Mouse (Mus musculus): Measurements from ENCODE around the gene Gja5. TPM values are rescaled to one million over a fixed set of nuclear protein-coding genes. Genes with fewer than 3 reads are reported as not detected.
A peak's percentile ranks its signal among the peaks of the same experiment; 100 is the strongest.

Gja5 gene
- 2.4 and 2.5 TPM in 2 replicates for polyA plus RNA-seq (2015; fragmentation: Nextera tagmentation; extraction: Ambion mirVana)

DNA sequence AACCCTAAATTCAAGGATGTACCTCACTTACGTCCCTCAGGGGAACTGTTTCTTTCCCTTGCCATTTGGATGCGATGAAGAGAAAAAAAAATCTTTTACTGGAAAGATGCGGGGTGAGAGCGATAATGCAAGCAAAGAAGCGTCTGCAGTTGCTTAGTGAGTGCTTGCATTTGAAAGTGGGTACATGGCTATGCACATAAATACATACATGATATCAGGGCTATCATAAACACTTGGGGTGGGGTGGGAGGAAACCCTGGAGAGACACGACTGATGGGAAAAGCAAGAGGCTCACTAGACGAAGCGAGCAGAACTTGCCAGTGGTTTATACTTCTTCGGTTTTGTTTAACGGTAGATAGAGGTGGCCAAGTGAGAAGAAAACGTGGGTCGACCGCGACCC, at the start of gene Gja5:
Gene Gja5 (plus strand): TSS at position 301 of the 400 bp plus-strand sequence.
- Histone ChIP-seq H3K27ac (peak within 1 kb of the TSS; percentile 57), H3K36me3 (no peaks in the 10 kb centered on the region), H3K27me3 (0 out of 2 replicates have a peak, but pooled peaks cover 7% of the 10 kb centered on the region), H3K9ac (peak within 1 kb of the TSS; percentile 91), H3K4me3 (replicated peaks) (peak within 1 kb of the TSS; percentile 91), H3K4me1 (replicated peaks) (peaks cover 33% of the 10 kb centered on the region), H3K4me2 (peak within 1 kb of the TSS; percentile 91), H3K9me3 (replicated peaks) (no peaks in the 10 kb centered on the region)
- WGBS (ENCODE audit: insufficient replicate concordance) = 12% methylated on average over 14 of the region's 14 CpGs
- no peak for DNase-seq
- 0 out of 2 replicates have a peak, but pooled peaks have one; percentile 5 for ATAC-seq (ENCODE audit: low read depth)

DNA sequence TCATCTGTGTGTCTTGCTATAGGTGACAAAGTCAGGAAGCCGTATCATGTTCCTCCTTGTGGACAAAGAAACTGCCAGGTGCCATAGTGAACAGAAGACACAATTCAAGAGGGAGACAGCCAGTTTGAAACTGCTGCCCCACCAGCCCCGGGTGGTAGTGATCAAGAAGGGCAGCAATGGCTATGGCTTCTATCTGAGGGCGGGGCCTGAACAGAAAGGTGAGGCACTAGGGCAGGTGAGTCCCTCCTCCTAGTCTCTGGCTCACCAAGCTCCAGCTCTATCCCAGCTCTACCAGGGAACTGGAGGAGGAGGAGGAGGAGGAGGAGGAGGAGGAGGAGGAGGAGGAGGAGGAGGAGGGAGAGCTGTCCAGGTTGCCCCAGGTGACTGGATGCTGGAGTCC, 48.7 kb upstream of the Gja5 start:
- H3K4me3 ChIP-seq (replicated peaks) = no peak overlapping the region
- H3K9ac ChIP-seq = no peak overlapping the region
- H3K27ac ChIP-seq = no peak overlapping the region
- no peaks in the 10 kb centered on the region for H3K27me3 ChIP-seq
- 77% methylated on average over 3 of the region's 3 CpGs for WGBS (ENCODE audit: insufficient replicate concordance)
- DNase-seq (no peak), ATAC-seq (ENCODE audit: low read depth) (no peak)
- H3K36me3 ChIP-seq = peaks cover 4% of the 10 kb centered on the region; the same call in 1 of the 2 replicates
- H3K9me3 ChIP-seq (replicated peaks) = no peaks in the 10 kb centered on the region
- no peak overlapping the region for H3K4me2 ChIP-seq
- H3K4me1 ChIP-seq (replicated peaks) = no peaks in the 10 kb centered on the region

DNA sequence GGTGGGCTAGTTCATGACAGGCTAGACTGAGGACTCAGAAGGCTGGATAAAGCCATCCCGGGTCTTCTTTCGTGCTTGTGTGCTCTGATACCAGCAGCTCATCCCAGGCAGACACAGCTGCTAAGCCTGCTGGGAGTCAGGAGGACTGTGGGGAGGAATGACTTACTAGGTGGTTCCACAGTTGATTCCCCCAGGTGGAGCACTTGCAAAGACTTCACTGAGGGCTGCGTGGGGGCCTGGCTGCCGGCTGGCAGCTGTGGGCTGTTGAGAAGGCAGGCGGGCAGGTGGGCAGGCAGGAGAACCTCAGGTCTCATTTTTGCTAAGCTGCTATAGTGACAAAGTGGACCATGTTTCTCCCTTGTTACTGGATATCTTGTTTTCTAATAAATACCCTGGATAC, 44.0 kb upstream of the Gja5 start:
- WGBS (ENCODE audit: insufficient replicate concordance) = 85% methylated on average over 5 of the region's 5 CpGs
- H3K9ac ChIP-seq = no peak overlapping the region
- H3K9me3 ChIP-seq (replicated peaks) = no peaks in the 10 kb centered on the region
- no peaks in the 10 kb centered on the region for H3K4me1 ChIP-seq (replicated peaks)
- H3K27me3 ChIP-seq = no peaks in the 10 kb centered on the region
- no peak overlapping the region for H3K4me3 ChIP-seq (replicated peaks)
- H3K36me3 ChIP-seq = peaks cover 4% of the 10 kb centered on the region; the same call in 1 of the 2 replicates
- no peak for ATAC-seq (ENCODE audit: low read depth)
- DNase-seq = no peak
- no peak overlapping the region for H3K4me2 ChIP-seq
- no peak overlapping the region for H3K27ac ChIP-seq

- H3K4me3 ChIP-seq (replicated peaks) = no peak overlapping the region
- no peaks in the 10 kb centered on the region for H3K4me1 ChIP-seq (replicated peaks)
- no peak overlapping the region for H3K9ac ChIP-seq
- DNase-seq (no peak), ATAC-seq (ENCODE audit: low read depth) (no peak)
- H3K27ac ChIP-seq = no peak overlapping the region
- no peaks in the 10 kb centered on the region for H3K27me3 ChIP-seq
- no peak overlapping the region for H3K4me2 ChIP-seq
- 73% methylated on average over 3 of the region's 3 CpGs for WGBS (ENCODE audit: insufficient replicate concordance)
- peaks cover 50% of the 10 kb centered on the region for H3K36me3 ChIP-seq
- no peaks in the 10 kb centered on the region for H3K9me3 ChIP-seq (replicated peaks)
Observed at GRCm38 (mm10) chr3:96867863-96868262, 36.6 kb upstream of the Gja5 start.

DNA sequence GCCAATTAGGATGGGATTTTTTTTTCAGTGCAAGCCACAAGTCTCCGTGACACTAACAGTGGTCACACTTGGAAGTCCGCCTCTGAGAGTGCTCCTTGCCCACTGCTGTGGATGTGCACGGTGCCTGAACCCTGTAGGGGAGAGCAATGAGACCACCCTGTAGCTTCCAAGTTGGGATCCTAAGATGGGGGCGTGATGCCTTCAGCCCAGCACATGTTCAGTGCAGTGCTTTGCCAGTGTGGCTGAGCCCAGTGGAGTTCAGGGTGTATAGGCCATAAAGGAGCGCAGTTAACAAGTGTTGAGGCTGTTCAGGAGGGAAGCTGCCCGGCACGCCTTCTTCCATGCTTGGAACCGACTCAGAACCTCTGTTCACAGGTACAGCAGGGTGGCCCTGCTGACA, 35.9 kb upstream of the Gja5 start:
- H3K36me3 ChIP-seq = peaks cover 57% of the 10 kb centered on the region
- no peak overlapping the region for H3K27ac ChIP-seq
- no peaks in the 10 kb centered on the region for H3K9me3 ChIP-seq (replicated peaks)
- H3K9ac ChIP-seq = no peak overlapping the region
- no peak for ATAC-seq (ENCODE audit: low read depth)
- H3K4me2 ChIP-seq = no peak overlapping the region
- no peaks in the 10 kb centered on the region for H3K27me3 ChIP-seq
- H3K4me3 ChIP-seq (replicated peaks) = no peak overlapping the region
- WGBS (ENCODE audit: insufficient replicate concordance) = 82% methylated on average over 8 of the region's 8 CpGs
- H3K4me1 ChIP-seq (replicated peaks) = no peaks in the 10 kb centered on the region
- no peak for DNase-seq

DNA sequence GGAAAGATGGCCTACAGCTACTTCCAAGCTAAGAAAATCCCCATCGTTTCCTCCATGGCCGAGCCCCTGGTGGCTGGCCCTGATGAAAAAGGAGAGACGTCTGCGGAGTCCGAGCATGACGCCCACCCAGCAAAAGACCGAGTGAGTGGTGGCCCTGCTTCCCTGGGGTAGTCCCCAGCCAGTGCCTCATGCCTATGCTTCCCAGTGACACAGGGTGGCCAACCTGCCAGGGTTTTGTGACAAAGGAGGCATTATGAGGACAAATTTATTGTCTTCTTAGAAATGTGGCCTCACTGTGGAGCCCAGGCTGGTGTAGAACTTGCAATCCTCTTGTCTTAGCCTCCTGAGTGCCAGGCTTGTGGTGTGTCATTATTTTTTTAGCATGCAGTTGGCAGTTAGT, 35.4 kb upstream of the Gja5 start:
- WGBS (ENCODE audit: insufficient replicate concordance) = 88% methylated on average over 7 of the region's 7 CpGs
- DNase-seq (no peak), ATAC-seq (ENCODE audit: low read depth) (no peak)
- H3K27me3 ChIP-seq = no peaks in the 10 kb centered on the region
- H3K27ac ChIP-seq = no peak overlapping the region
- H3K4me2 ChIP-seq = no peak overlapping the region
- H3K9me3 ChIP-seq (replicated peaks) = no peaks in the 10 kb centered on the region
- H3K4me1 ChIP-seq (replicated peaks) = no peaks in the 10 kb centered on the region
- peaks cover 62% of the 10 kb centered on the region for H3K36me3 ChIP-seq
- no peak overlapping the region for H3K9ac ChIP-seq
- no peak overlapping the region for H3K4me3 ChIP-seq (replicated peaks)

- no peak overlapping the region for H3K4me3 ChIP-seq (replicated peaks)
- no peaks in the 10 kb centered on the region for H3K27me3 ChIP-seq
- ATAC-seq (ENCODE audit: low read depth) (no peak), DNase-seq (no peak)
- H3K4me1 ChIP-seq (replicated peaks) = no peaks in the 10 kb centered on the region
- no peak overlapping the region for H3K27ac ChIP-seq
- H3K4me2 ChIP-seq = no peak overlapping the region
- H3K9me3 ChIP-seq (replicated peaks) = no peaks in the 10 kb centered on the region
- WGBS (ENCODE audit: insufficient replicate concordance) = 73% methylated on average over 2 of the region's 2 CpGs
- no peak overlapping the region for H3K9ac ChIP-seq
- H3K36me3 ChIP-seq = peaks cover 72% of the 10 kb centered on the region
Observed at GRCm38 (mm10) chr3:96870270-96870669, 34.2 kb upstream of the Gja5 start.

DNA sequence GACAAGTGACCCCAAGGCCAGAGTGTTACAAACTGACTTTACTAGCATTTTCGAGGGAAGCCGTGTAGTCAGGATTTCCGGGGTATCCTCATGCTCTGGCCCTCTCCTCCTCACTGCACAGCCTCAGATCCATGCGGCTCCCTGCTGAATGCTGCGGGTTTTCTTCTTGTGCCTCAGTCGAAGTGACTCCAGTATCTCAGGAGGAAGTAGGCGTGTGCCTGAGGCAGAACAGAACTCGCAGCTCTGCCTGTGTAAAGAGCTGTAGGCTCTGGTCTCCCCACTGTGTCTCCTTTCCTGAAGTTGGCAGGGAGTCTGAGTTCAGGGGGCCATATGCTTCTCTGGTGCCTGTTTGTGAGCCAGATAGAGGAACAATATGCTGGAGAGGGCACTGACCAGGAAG, 33.4 kb upstream of the Gja5 start:
- H3K27me3 ChIP-seq = no peaks in the 10 kb centered on the region
- no peaks in the 10 kb centered on the region for H3K4me1 ChIP-seq (replicated peaks)
- no peak overlapping the region for H3K4me3 ChIP-seq (replicated peaks)
- H3K9me3 ChIP-seq (replicated peaks) = no peaks in the 10 kb centered on the region
- no peak overlapping the region for H3K27ac ChIP-seq
- peaks cover 78% of the 10 kb centered on the region for H3K36me3 ChIP-seq
- ATAC-seq (ENCODE audit: low read depth) = no peak
- H3K9ac ChIP-seq = no peak overlapping the region
- 75% methylated on average over 8 of the region's 8 CpGs for WGBS (ENCODE audit: insufficient replicate concordance)
- DNase-seq = no peak
- no peak overlapping the region for H3K4me2 ChIP-seq

- H3K4me2 ChIP-seq = no peak overlapping the region
- DNase-seq (no peak), ATAC-seq (ENCODE audit: low read depth) (no peak)
- no peaks in the 10 kb centered on the region for H3K9me3 ChIP-seq (replicated peaks)
- H3K4me3 ChIP-seq (replicated peaks) = no peak overlapping the region
- H3K4me1 ChIP-seq (replicated peaks) = no peaks in the 10 kb centered on the region
- no peak overlapping the region for H3K9ac ChIP-seq
- peaks cover 80% of the 10 kb centered on the region for H3K36me3 ChIP-seq
- no peaks in the 10 kb centered on the region for H3K27me3 ChIP-seq
- WGBS (ENCODE audit: insufficient replicate concordance) = 82% methylated on average over 8 of the region's 8 CpGs
- no peak overlapping the region for H3K27ac ChIP-seq
Observed at GRCm38 (mm10) chr3:96872501-96872900, 32.0 kb upstream of the Gja5 start.

DNA sequence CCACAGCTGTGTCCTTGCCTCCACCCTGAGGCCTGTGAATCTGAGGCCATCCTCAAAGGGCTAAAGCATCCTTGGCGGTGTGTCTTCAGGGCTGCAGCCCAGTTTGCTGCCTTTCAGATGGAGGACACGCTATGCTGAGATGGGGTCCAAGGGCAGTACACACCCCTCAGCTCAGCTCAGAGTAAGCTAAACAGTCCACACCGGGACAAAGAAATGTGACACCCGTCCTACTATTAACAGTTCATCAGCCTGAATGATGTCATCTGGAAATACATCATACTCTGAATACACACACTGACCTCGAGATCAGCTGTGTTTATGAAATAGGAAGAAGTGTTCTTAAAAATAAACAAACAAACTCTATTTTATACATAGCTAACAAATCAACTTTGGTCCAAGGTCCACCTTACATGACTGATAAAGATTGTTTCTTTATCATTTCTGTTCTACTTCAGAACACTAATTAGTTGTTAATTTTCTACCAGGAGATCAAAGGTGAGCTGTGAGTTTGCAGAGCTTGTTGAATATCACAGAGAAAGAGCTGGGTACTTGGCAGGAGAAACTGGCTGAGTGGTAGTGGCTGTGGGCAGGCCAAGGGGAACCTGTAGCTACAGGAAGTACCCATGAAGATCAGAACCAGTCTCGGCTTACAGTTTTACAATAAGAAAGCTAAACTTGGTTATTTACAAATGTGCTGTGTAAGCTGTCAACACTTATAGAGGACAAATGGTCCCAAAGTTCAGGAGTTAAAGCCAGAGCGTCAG, 29.5 kb upstream of the Gja5 start:
- 76% methylated on average over 7 of the region's 7 CpGs for WGBS (ENCODE audit: insufficient replicate concordance)
- DNase-seq = no peak
- Histone ChIP-seq H3K4me2 (no peak overlapping the region), H3K9me3 (replicated peaks) (no peaks in the 10 kb centered on the region), H3K4me1 (replicated peaks) (no peaks in the 10 kb centered on the region), H3K36me3 (peaks cover 79% of the 10 kb centered on the region), H3K27ac (no peak overlapping the region), H3K27me3 (no peaks in the 10 kb centered on the region), H3K4me3 (replicated peaks) (no peak overlapping the region), H3K9ac (no peak overlapping the region)
- no peak for ATAC-seq (ENCODE audit: low read depth)

DNA sequence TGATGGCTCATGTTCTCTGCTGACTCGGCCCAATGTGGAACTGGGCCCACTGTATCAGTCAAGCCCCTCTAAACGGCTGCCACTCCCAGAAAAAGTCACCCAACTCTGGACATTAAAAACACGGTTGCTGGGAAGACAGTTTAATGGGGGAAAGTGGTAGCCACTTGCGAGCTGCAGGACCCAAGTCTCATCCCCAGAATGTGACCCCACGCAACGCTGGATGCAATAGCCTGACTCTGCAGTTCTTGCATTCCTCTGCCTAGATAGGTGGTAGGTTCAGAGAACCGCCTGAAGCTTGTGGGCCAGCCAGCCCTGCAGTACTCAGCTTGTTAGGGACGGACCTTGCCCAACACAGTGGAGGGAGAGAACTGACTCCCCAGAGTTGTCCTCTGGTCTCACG, 25.0 kb upstream of the Gja5 start:
- Histone ChIP-seq H3K36me3 (peaks cover 72% of the 10 kb centered on the region), H3K4me1 (replicated peaks) (no peaks in the 10 kb centered on the region), H3K9me3 (replicated peaks) (no peaks in the 10 kb centered on the region), H3K4me2 (no peak overlapping the region), H3K9ac (no peak overlapping the region), H3K4me3 (replicated peaks) (no peak overlapping the region), H3K27me3 (no peaks in the 10 kb centered on the region), H3K27ac (no peak overlapping the region)
- DNase-seq (no peak), ATAC-seq (ENCODE audit: low read depth) (no peak)
- WGBS (ENCODE audit: insufficient replicate concordance) = 81% methylated on average over 9 of the region's 9 CpGs

DNA sequence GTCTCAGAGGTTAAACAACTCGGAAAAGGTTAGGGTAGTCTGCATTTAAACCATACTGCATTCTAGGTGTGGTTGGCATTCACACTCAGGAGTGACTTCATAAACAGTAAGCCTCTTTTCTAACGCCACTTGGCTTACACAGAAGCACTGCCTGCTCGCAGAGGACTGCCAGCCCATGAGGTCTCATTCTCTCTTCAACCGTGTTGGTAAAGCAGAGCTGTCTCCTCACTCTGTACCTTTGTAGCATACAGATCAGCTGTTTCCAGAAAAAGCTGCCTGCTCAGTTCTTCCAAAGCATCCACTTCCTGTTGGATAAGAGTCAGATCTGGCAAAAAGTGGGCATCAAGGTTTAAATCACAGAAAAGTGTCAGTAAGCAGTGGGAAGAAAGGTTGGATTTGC, 24.1 kb upstream of the Gja5 start:
- ATAC-seq (ENCODE audit: low read depth) (no peak), DNase-seq (no peak)
- H3K9ac ChIP-seq = no peak overlapping the region
- H3K27ac ChIP-seq = no peak overlapping the region
- H3K4me3 ChIP-seq (replicated peaks) = no peak overlapping the region
- H3K27me3 ChIP-seq = no peaks in the 10 kb centered on the region
- no peak overlapping the region for H3K4me2 ChIP-seq
- WGBS (ENCODE audit: insufficient replicate concordance) = 82% methylated on average over 4 of the region's 4 CpGs
- H3K36me3 ChIP-seq = peaks cover 64% of the 10 kb centered on the region
- H3K9me3 ChIP-seq (replicated peaks) = no peaks in the 10 kb centered on the region
- H3K4me1 ChIP-seq (replicated peaks) = no peaks in the 10 kb centered on the region
